Mouse (Mus musculus): Measurements from ENCODE around the gene 1110059E24Rik.

GRCm38 (mm10) chr19:21653172-21653981 lies 601 bp upstream of the 1110059E24Rik start, which contains the start of gene Abhd17b:
- TF ChIP-seq POLR2A (IDR thresholded peaks at IDR 0.05; ENCODE audit: low read depth, low read length) (peak; percentile 58; the same call in 1 of the 2 replicates), CTCF (IDR thresholded peaks at IDR 0.05; ENCODE audit: extremely low read depth, insufficient read length, insufficient replicate concordance, low read depth, low read length) (peak; percentile 27; the same call in 1 of the 2 replicates)

Data from small intestine, adult 2 months (tissue).